Mouse (Mus musculus): ENCODE results near the gene Kank1.

Kank1 gene

GRCm38 (mm10) chr19:25366620-25367019, 129.8 kb downstream of the Kank1 start:
- WGBS = 72% methylated on average over 12 of the region's 12 CpGs

- 91% methylated on average over 9 of the region's 9 CpGs for WGBS
These were observed 133.7 kb downstream of the Kank1 start for GRCm38 (mm10) chr19:25370428-25370827.

GRCm38 (mm10) chr19:25372794-25373193, 136.0 kb downstream of the Kank1 start:
- WGBS = 82% methylated on average over 7 of the region's 7 CpGs

GRCm38 (mm10) chr19:25373594-25373993, 136.8 kb downstream of the Kank1 start:
- WGBS = 64% methylated on average over 3 of the region's 3 CpGs

GRCm38 (mm10) chr19:25374191-25374590, 137.4 kb downstream of the Kank1 start:
- WGBS = 90% methylated on average over 9 of the region's 9 CpGs

- WGBS = 55% methylated on average over 12 of the region's 12 CpGs
These were observed 138.2 kb downstream of the Kank1 start for GRCm38 (mm10) chr19:25374926-25375325.

GRCm38 (mm10) chr19:25376871-25377270, 140.1 kb downstream of the Kank1 start:
- 95% methylated on average over 13 of the region's 13 CpGs for WGBS

GRCm38 (mm10) chr19:25380675-25381074, 143.9 kb downstream of the Kank1 start:
- 86% methylated on average over 9 of the region's 9 CpGs for WGBS

- 64% methylated on average over 7 of the region's 7 CpGs for WGBS
These were observed 145.2 kb downstream of the Kank1 start for GRCm38 (mm10) chr19:25381972-25382371.

GRCm38 (mm10) chr19:25382494-25382893, 145.7 kb downstream of the Kank1 start:
- 94% methylated on average over 6 of the region's 6 CpGs for whole genome bisulfite sequencing

GRCm38 (mm10) chr19:25383386-25384146, 146.8 kb downstream of the Kank1 start:
- 47% methylated on average over 12 of the region's 12 CpGs for WGBS

GRCm38 (mm10) chr19:25385981-25386380, 149.2 kb downstream of the Kank1 start:
- 70% methylated on average over 8 of the region's 8 CpGs for WGBS

GRCm38 (mm10) chr19:25386679-25387470, 150.1 kb downstream of the Kank1 start:
- 79% methylated on average over 16 of the region's 16 CpGs for WGBS

- 89% methylated on average over 18 of the region's 18 CpGs for WGBS
These were observed 151.1 kb downstream of the Kank1 start for GRCm38 (mm10) chr19:25387902-25388301.

- WGBS = 94% methylated on average over 11 of the region's 11 CpGs
These were observed 155.4 kb downstream of the Kank1 start for GRCm38 (mm10) chr19:25392135-25392534.

- 50% methylated on average over 10 of the region's 10 CpGs for WGBS
These were observed 158.3 kb downstream of the Kank1 start for GRCm38 (mm10) chr19:25395035-25395434.

- WGBS = 66% methylated on average over 6 of the region's 6 CpGs
These were observed 160.0 kb downstream of the Kank1 start for GRCm38 (mm10) chr19:25396709-25397266.

- 20% methylated on average over 9 of the region's 9 CpGs for WGBS
These were observed 162.9 kb downstream of the Kank1 start for GRCm38 (mm10) chr19:25399511-25400211.

GRCm38 (mm10) chr19:25400212-25400913, 163.6 kb downstream of the Kank1 start:
- WGBS = 40% methylated on average over 13 of the region's 13 CpGs

- 65% methylated on average over 8 of the region's 8 CpGs for WGBS
These were observed 164.7 kb downstream of the Kank1 start for GRCm38 (mm10) chr19:25401521-25401920.

- 97% methylated on average over 4 of the region's 4 CpGs for WGBS
These were observed 167.4 kb downstream of the Kank1 start for GRCm38 (mm10) chr19:25404163-25404562.

Measured in cerebral cortex, adult 2 months (tissue).